Mouse (Mus musculus): ENCODE measurements around the gene Apoa1. TPM values are rescaled to one million over a fixed set of nuclear protein-coding genes. Genes with fewer than 3 reads are reported as not detected.

The Apoa1 gene
- polyA plus RNA-seq, 1 experiment from 2014 or later = 318 TPM

GRCm38 (mm10) chr9:46238850-46239249 lies 10.5 kb downstream of the Apoa1 start:
- H3K4me1 ChIP-seq (replicated peaks; ENCODE audit: control insufficient read depth, insufficient read depth) = no peaks in the 10 kb centered on the region; the same call in 1 of the 2 replicates
- H3K36me3 ChIP-seq (ENCODE audit: control insufficient read depth, insufficient read depth, low read length) = no peaks in the 10 kb centered on the region
- DNase-seq (ENCODE audit: low spot score) = no peak
- H3K9me3 ChIP-seq (ENCODE audit: control insufficient read depth, low read length) = no peaks in the 10 kb centered on the region
- H3K27me3 ChIP-seq (ENCODE audit: control insufficient read depth, insufficient read depth, low read length) = no peaks in the 10 kb centered on the region
- H3K4me3 ChIP-seq (ENCODE audit: low read depth, low read length) = no peak overlapping the region
- H3K4me2 ChIP-seq (replicated peaks; ENCODE audit: low read depth) = no peak overlapping the region
- no peak overlapping the region for H3K27ac ChIP-seq (replicated peaks)
- no peak overlapping the region for H3K9ac ChIP-seq (ENCODE audit: low read length)
- TF ChIP-seq CTCF (IDR thresholded peaks at IDR 0.05; ENCODE audit: low read depth) (no peak), EP300 (optimal IDR thresholded peaks at IDR 0.05) (no peak)
- no peak for ATAC-seq (ENCODE audit: low FRiP score, low TSS enrichment)
- 81% methylated on average over 7 of the region's 7 CpGs for WGBS

GRCm38 (mm10) chr9:46240526-46241153 lies 12.3 kb downstream of the Apoa1 start, which contains the start of gene Apoa4:
Gene Apoa4 (plus strand): TSS chr9:46240696.
- no peaks in the 10 kb centered on the region for H3K36me3 ChIP-seq (ENCODE audit: control insufficient read depth, insufficient read depth, low read length)
- no peaks in the 10 kb centered on the region; the same call in 1 of the 2 replicates for H3K4me1 ChIP-seq (replicated peaks; ENCODE audit: control insufficient read depth, insufficient read depth)
- no peak for TF ChIP-seq CTCF (IDR thresholded peaks at IDR 0.05; ENCODE audit: low read depth)
- no peak for TF ChIP-seq EP300 (optimal IDR thresholded peaks at IDR 0.05)
- no peak within 1 kb of the TSS for H3K4me3 ChIP-seq (ENCODE audit: low read depth, low read length)
- H3K4me2 ChIP-seq (replicated peaks; ENCODE audit: low read depth) = no peak within 1 kb of the TSS
- WGBS = 67% methylated on average over 7 of the region's 7 CpGs
- no peak for DNase-seq (ENCODE audit: low spot score)
- H3K9ac ChIP-seq (ENCODE audit: low read length) = no peak within 1 kb of the TSS
- ATAC-seq (ENCODE audit: low FRiP score, low TSS enrichment) = no peak
- H3K27ac ChIP-seq (replicated peaks) = no peak within 1 kb of the TSS
- H3K27me3 ChIP-seq (ENCODE audit: control insufficient read depth, insufficient read depth, low read length) = no peaks in the 10 kb centered on the region
- no peaks in the 10 kb centered on the region for H3K9me3 ChIP-seq (ENCODE audit: control insufficient read depth, low read length)

GRCm38 (mm10) chr9:46241818-46242217 lies 13.4 kb downstream of the Apoa1 start:
- H3K27me3 ChIP-seq (ENCODE audit: control insufficient read depth, insufficient read depth, low read length) = no peaks in the 10 kb centered on the region
- H3K27ac ChIP-seq (replicated peaks) = no peak overlapping the region
- no peak overlapping the region for H3K4me3 ChIP-seq (ENCODE audit: low read depth, low read length)
- no peak overlapping the region for H3K9ac ChIP-seq (ENCODE audit: low read length)
- peak; percentile 63 for DNase-seq (ENCODE audit: low spot score)
- H3K4me1 ChIP-seq (replicated peaks; ENCODE audit: control insufficient read depth, insufficient read depth) = no peaks in the 10 kb centered on the region; the same call in 1 of the 2 replicates
- H3K4me2 ChIP-seq (replicated peaks; ENCODE audit: low read depth) = no peak overlapping the region
- TF ChIP-seq EP300 (optimal IDR thresholded peaks at IDR 0.05) (no peak), CTCF (IDR thresholded peaks at IDR 0.05; ENCODE audit: low read depth) (no peak)
- 52% methylated on average over 2 of the region's 2 CpGs for WGBS
- no peaks in the 10 kb centered on the region for H3K9me3 ChIP-seq (ENCODE audit: control insufficient read depth, low read length)
- peak; percentile 75 for ATAC-seq (ENCODE audit: low FRiP score, low TSS enrichment)
- H3K36me3 ChIP-seq (ENCODE audit: control insufficient read depth, insufficient read depth, low read length) = no peaks in the 10 kb centered on the region

- no peak for ATAC-seq (ENCODE audit: low FRiP score, low TSS enrichment)
- WGBS = 74% methylated on average over 4 of the region's 4 CpGs
These were observed 14.7 kb downstream of the Apoa1 start for GRCm38 (mm10) chr9:46243122-46243521.

GRCm38 (mm10) chr9:46243584-46243983 lies 15.2 kb downstream of the Apoa1 start:
- TF ChIP-seq EP300 (optimal IDR thresholded peaks at IDR 0.05) = no peak
- TF ChIP-seq CTCF (IDR thresholded peaks at IDR 0.05; ENCODE audit: low read depth) = no peak
- 39% methylated on average over 8 of the region's 8 CpGs for WGBS
- Histone ChIP-seq H3K27me3 (ENCODE audit: control insufficient read depth, insufficient read depth, low read length) (no peaks in the 10 kb centered on the region), H3K4me3 (ENCODE audit: low read depth, low read length) (no peak overlapping the region), H3K4me1 (replicated peaks; ENCODE audit: control insufficient read depth, insufficient read depth) (no peaks in the 10 kb centered on the region; the same call in 1 of the 2 replicates), H3K27ac (replicated peaks) (no peak overlapping the region), H3K4me2 (replicated peaks; ENCODE audit: low read depth) (no peak overlapping the region), H3K9ac (ENCODE audit: low read length) (no peak overlapping the region), H3K9me3 (ENCODE audit: control insufficient read depth, low read length) (no peaks in the 10 kb centered on the region), H3K36me3 (ENCODE audit: control insufficient read depth, insufficient read depth, low read length) (no peaks in the 10 kb centered on the region)
- ATAC-seq (ENCODE audit: low FRiP score, low TSS enrichment) = no peak
- DNase-seq (ENCODE audit: low spot score) = no peak

More at GRCm38 (mm10) chr9:46243122-46243521, 14.7 kb downstream of the Apoa1 start:
- Histone ChIP-seq H3K4me3 (ENCODE audit: low read depth, low read length) (no peak overlapping the region), H3K4me2 (replicated peaks; ENCODE audit: low read depth) (no peak overlapping the region), H3K9ac (ENCODE audit: low read length) (no peak overlapping the region), H3K36me3 (ENCODE audit: control insufficient read depth, insufficient read depth, low read length) (no peaks in the 10 kb centered on the region), H3K4me1 (replicated peaks; ENCODE audit: control insufficient read depth, insufficient read depth) (no peaks in the 10 kb centered on the region; the same call in 1 of the 2 replicates), H3K27me3 (ENCODE audit: control insufficient read depth, insufficient read depth, low read length) (no peaks in the 10 kb centered on the region), H3K9me3 (ENCODE audit: control insufficient read depth, low read length) (no peaks in the 10 kb centered on the region), H3K27ac (replicated peaks) (no peak overlapping the region)
- DNase-seq (ENCODE audit: low spot score) = no peak
- no peak for TF ChIP-seq EP300 (optimal IDR thresholded peaks at IDR 0.05)
- no peak for TF ChIP-seq CTCF (IDR thresholded peaks at IDR 0.05; ENCODE audit: low read depth)

GRCm38 (mm10) chr9:46246752-46247324 lies 18.5 kb downstream of the Apoa1 start:
- Histone ChIP-seq H3K9ac (ENCODE audit: low read length) (no peak overlapping the region), H3K36me3 (ENCODE audit: control insufficient read depth, insufficient read depth, low read length) (no peaks in the 10 kb centered on the region), H3K4me1 (replicated peaks; ENCODE audit: control insufficient read depth, insufficient read depth) (no peaks in the 10 kb centered on the region), H3K27ac (replicated peaks) (no peak overlapping the region), H3K9me3 (ENCODE audit: control insufficient read depth, low read length) (no peaks in the 10 kb centered on the region), H3K4me2 (replicated peaks; ENCODE audit: low read depth) (peak overlapping the region; percentile 19; the same call in 1 of the 2 replicates), H3K4me3 (ENCODE audit: low read depth, low read length) (no peak overlapping the region), H3K27me3 (ENCODE audit: control insufficient read depth, insufficient read depth, low read length) (no peaks in the 10 kb centered on the region)
- DNase-seq (ENCODE audit: low spot score) = peak; percentile 84
- peak; percentile 76 for ATAC-seq (ENCODE audit: low FRiP score, low TSS enrichment)
- peak; percentile 93 for TF ChIP-seq CTCF (IDR thresholded peaks at IDR 0.05; ENCODE audit: low read depth)
- no peak for TF ChIP-seq EP300 (optimal IDR thresholded peaks at IDR 0.05)
- 17% methylated on average over 11 of the region's 11 CpGs for WGBS

All from stomach, postnatal 0 days (tissue).